Mouse (Mus musculus) G1E (cell line): Measurements from ENCODE around the gene D8Ertd738e. TPM values are rescaled to one million over a fixed set of nuclear protein-coding genes. Genes with fewer than 3 reads are reported as not detected.
A peak's percentile ranks its signal among the peaks of the same experiment; 100 is the strongest.

Experiments used
- ATAC-seq: 2 replicates; pipeline ENCODE4 v1.8.0; 2016; ENCODE audit warnings: mild to moderate bottlenecking; ENCODE audit not compliant: insufficient number of reproducible peaks, poor library complexity, low FRiP score, severe bottlenecking; ENCODE audit errors: extremely low read depth
- DNase-seq: peaks from one replicate; pipeline ENCODE4 v3.0.0; 2012; ENCODE audit warnings: low spot score
- H3K27me3 ChIP-seq: 2 replicates; pipeline ENCODE4 v1.6.1; 2012; ENCODE audit warnings: mild to moderate bottlenecking, low read length, inconsistent platforms; ENCODE audit not compliant: insufficient read depth
- H3K36me3 ChIP-seq: replicated peaks from 2 replicates; pipeline ENCODE3; 2012; ENCODE audit warnings: mild to moderate bottlenecking, inconsistent platforms
- H3K4me1 ChIP-seq: 2 replicates; pipeline ENCODE4 v1.6.1; 2012; ENCODE audit warnings: low read depth, low read length, inconsistent platforms, mixed read lengths; ENCODE audit not compliant: insufficient read depth
- H3K4me3 ChIP-seq: 2 replicates; pipeline ENCODE4 v1.5.1; 2012; ENCODE audit warnings: low read depth, mild to moderate bottlenecking, inconsistent platforms, low read length, moderate library complexity, mixed read lengths
- H3K9me3 ChIP-seq: replicated peaks from 2 replicates; pipeline ENCODE4 v1.6.1; 2012; ENCODE audit warnings: inconsistent platforms
- CTCF ChIP-seq: IDR thresholded peaks from 2 replicates; pipeline ENCODE4 v1.5.1; 2012; ENCODE audit warnings: low read depth, low read length, inconsistent platforms, mixed read lengths
- GATA1 ChIP-seq: IDR thresholded peaks from 2 replicates; pipeline ENCODE4 v1.6.1; 2012; ENCODE audit warnings: borderline replicate concordance, low read length, inconsistent platforms, mixed read lengths
- GATA2 ChIP-seq: IDR thresholded peaks from 2 replicates; pipeline ENCODE4 v1.6.1; 2012; ENCODE audit warnings: low read depth, low read length, inconsistent platforms, borderline replicate concordance
- POLR2AphosphoS5 ChIP-seq: IDR thresholded peaks from 2 replicates; pipeline ENCODE4 v1.6.1; 2012; ENCODE audit warnings: low read depth, low read length, inconsistent platforms; ENCODE audit not compliant: insufficient replicate concordance
- TAL1 ChIP-seq: conservative IDR thresholded peaks from 2 replicates; pipeline ENCODE4 v1.6.1; 2012; ENCODE audit warnings: low read depth, low read length, inconsistent platforms, mixed read lengths
- polyA plus RNA-seq: library from polyadenylated mRNA; stranded (reverse); fragments of >175 nt; gene quantifications from 2 replicates; pipeline ENCODE4 v1.2.3, GENCODE M21; 2012
- total RNA-seq, 2 experiments: library from RNA; stranded (forward) in 1 of 2; stranded (reverse) in 1 of 2; fragments of 200-1000 nt in 1 of 2; fragments of >200 nt in 1 of 2; fragmentation: Nextera tagmentation in 1 of 2; gene quantifications; 2 replicates each; pipeline ENCODE4 v1.2.3; 2014 to 2017

Gene D8Ertd738e
- total and polyA plus RNA-seq, 3 experiments = 132 to 291 (median 197) TPM

- H3K4me1 ChIP-seq = peaks cover 64% of the 10 kb centered on the region
- no peaks in the 10 kb centered on the region for H3K9me3 ChIP-seq
- H3K27me3 ChIP-seq = no peaks in the 10 kb centered on the region
- DNase-seq = peak; percentile 62
- peak overlapping the region; percentile 74 for H3K4me3 ChIP-seq
- no peak for TF ChIP-seq POLR2AphosphoS5
- TF ChIP-seq TAL1 = no peak
- no peak for TF ChIP-seq CTCF
- TF ChIP-seq GATA2 = no peak
- TF ChIP-seq GATA1 = no peak
- ATAC-seq = no peak
- H3K36me3 ChIP-seq = peaks cover 8% of the 10 kb centered on the region
Measured at GRCm38 (mm10) chr8:84197141-84197921, 52.2 kb downstream of the D8Ertd738e start.

Other genes starting within 250 kb of the D8Ertd738e start
- 0.78 TPM in 1 of 2 replicates, not detected in the other for gene 1700067K01Rik, start 248.2 kb downstream of the D8Ertd738e start, total RNA-seq (2014; fragmentation: Nextera tagmentation)
- gene 1700067K01Rik, start 248.2 kb downstream of the D8Ertd738e start, total RNA-seq (2017) = 0.35 and 0.82 TPM in 2 replicates
- gene 1700067K01Rik, start 248.2 kb downstream of the D8Ertd738e start, polyA plus RNA-seq = 0.92 and 1.2 TPM in 2 replicates
- not detected in 2 replicates for gene 2210011C24Rik, start 237.5 kb downstream of the D8Ertd738e start, total RNA-seq (2014; fragmentation: Nextera tagmentation)
- gene 2210011C24Rik, start 237.5 kb downstream of the D8Ertd738e start, total RNA-seq (2017) = not detected in 2 replicates
- gene 2210011C24Rik, start 237.5 kb downstream of the D8Ertd738e start, polyA plus RNA-seq = not detected in 2 replicates
- not detected in 2 replicates for gene Palm3, start 228.2 kb downstream of the D8Ertd738e start, total RNA-seq (2014; fragmentation: Nextera tagmentation)
- 0.06 TPM in 1 of 2 replicates, not detected in the other for gene Palm3, start 228.2 kb downstream of the D8Ertd738e start, total RNA-seq (2017)
- 0.12 and 0.15 TPM in 2 replicates for gene Palm3, start 228.2 kb downstream of the D8Ertd738e start, polyA plus RNA-seq
- not detected in 2 replicates for gene Il27ra, start 207.1 kb downstream of the D8Ertd738e start, total RNA-seq (2014; fragmentation: Nextera tagmentation)
- gene Il27ra, start 207.1 kb downstream of the D8Ertd738e start, total RNA-seq (2017) = not detected in 2 replicates
- not detected in 2 replicates for gene Il27ra, start 207.1 kb downstream of the D8Ertd738e start, polyA plus RNA-seq
- gene Rln3, start 204.7 kb downstream of the D8Ertd738e start, total RNA-seq (2014; fragmentation: Nextera tagmentation) = not detected in 2 replicates
- not detected in 2 replicates for gene Rln3, start 204.7 kb downstream of the D8Ertd738e start, total RNA-seq (2017)
- not detected in 2 replicates for gene Rln3, start 204.7 kb downstream of the D8Ertd738e start, polyA plus RNA-seq
- gene Gm10643, start 184.6 kb downstream of the D8Ertd738e start, total RNA-seq (2014; fragmentation: Nextera tagmentation) = 1.1 and 2.0 TPM in 2 replicates
- 1.3 and 1.6 TPM in 2 replicates for gene Gm10643, start 184.6 kb downstream of the D8Ertd738e start, total RNA-seq (2017)
- gene Gm10643, start 184.6 kb downstream of the D8Ertd738e start, polyA plus RNA-seq = 0.05 and 0.09 TPM in 2 replicates
- gene Rfx1, start 182.9 kb downstream of the D8Ertd738e start, total RNA-seq (2014; fragmentation: Nextera tagmentation) = 12.0 and 14.3 TPM in 2 replicates
- 2.4 and 2.9 TPM in 2 replicates for gene Rfx1, start 182.9 kb downstream of the D8Ertd738e start, total RNA-seq (2017)
- gene Rfx1, start 182.9 kb downstream of the D8Ertd738e start, polyA plus RNA-seq = 41.4 and 44.5 TPM in 2 replicates
- 15.7 and 16.3 TPM in 2 replicates for gene Dcaf15, start 145.0 kb downstream of the D8Ertd738e start, total RNA-seq (2014; fragmentation: Nextera tagmentation)
- 16.4 and 20.2 TPM in 2 replicates for gene Dcaf15, start 145.0 kb downstream of the D8Ertd738e start, total RNA-seq (2017)
- gene Dcaf15, start 145.0 kb downstream of the D8Ertd738e start, polyA plus RNA-seq = 51.8 and 68.1 TPM in 2 replicates
- gene Podnl1, start 123.7 kb downstream of the D8Ertd738e start, total RNA-seq (2014; fragmentation: Nextera tagmentation) = not detected in 2 replicates
- gene Podnl1, start 123.7 kb downstream of the D8Ertd738e start, total RNA-seq (2017) = 0.06 TPM in 1 of 2 replicates, not detected in the other
- 0.05 and 0.06 TPM in 2 replicates for gene Podnl1, start 123.7 kb downstream of the D8Ertd738e start, polyA plus RNA-seq
- gene Cc2d1a, start 101.8 kb downstream of the D8Ertd738e start, total RNA-seq (2014; fragmentation: Nextera tagmentation) = 7.9 and 9.6 TPM in 2 replicates
- 4.8 and 5.1 TPM in 2 replicates for gene Cc2d1a, start 101.8 kb downstream of the D8Ertd738e start, total RNA-seq (2017)
- gene Cc2d1a, start 101.8 kb downstream of the D8Ertd738e start, polyA plus RNA-seq = 21.3 and 25.5 TPM in 2 replicates
- gene 4930432K21Rik, start 101.7 kb downstream of the D8Ertd738e start, total RNA-seq (2014; fragmentation: Nextera tagmentation) = 0.34 TPM in 1 of 2 replicates, not detected in the other
- gene 4930432K21Rik, start 101.7 kb downstream of the D8Ertd738e start, total RNA-seq (2017) = 0.55 and 0.58 TPM in 2 replicates
- 0.08 and 0.11 TPM in 2 replicates for gene 4930432K21Rik, start 101.7 kb downstream of the D8Ertd738e start, polyA plus RNA-seq
- gene Nanos3, start 64.5 kb downstream of the D8Ertd738e start, total RNA-seq (2014; fragmentation: Nextera tagmentation) = not detected in 2 replicates
- not detected in 2 replicates for gene Nanos3, start 64.5 kb downstream of the D8Ertd738e start, total RNA-seq (2017)
- gene Nanos3, start 64.5 kb downstream of the D8Ertd738e start, polyA plus RNA-seq = 0.19 TPM in 1 of 2 replicates, not detected in the other
- 8.5 and 9.7 TPM in 2 replicates for gene Zswim4, start 12.7 kb downstream of the D8Ertd738e start, total RNA-seq (2014; fragmentation: Nextera tagmentation)
- 5.7 and 7.3 TPM in 2 replicates for gene Zswim4, start 12.7 kb downstream of the D8Ertd738e start, total RNA-seq (2017)
- 14.6 and 19.0 TPM in 2 replicates for gene Zswim4, start 12.7 kb downstream of the D8Ertd738e start, polyA plus RNA-seq
- 14.1 and 20.1 TPM in 2 replicates for gene Mri1, start 7.6 kb upstream of the D8Ertd738e start, total RNA-seq (2014; fragmentation: Nextera tagmentation)
- 7.0 and 13.2 TPM in 2 replicates for gene Mri1, start 7.6 kb upstream of the D8Ertd738e start, total RNA-seq (2017)
- gene Mri1, start 7.6 kb upstream of the D8Ertd738e start, polyA plus RNA-seq = 58.7 and 87.4 TPM in 2 replicates
- gene Ccdc130, start 20.7 kb upstream of the D8Ertd738e start, total RNA-seq (2014; fragmentation: Nextera tagmentation) = 71.8 and 73.7 TPM in 2 replicates
- 11.3 and 12.9 TPM in 2 replicates for gene Ccdc130, start 20.7 kb upstream of the D8Ertd738e start, total RNA-seq (2017)
- gene Ccdc130, start 20.7 kb upstream of the D8Ertd738e start, polyA plus RNA-seq = 11.1 and 17.1 TPM in 2 replicates
- gene Cacna1a, start 138.7 kb upstream of the D8Ertd738e start, total RNA-seq (2014; fragmentation: Nextera tagmentation) = 0.23 TPM in 1 of 2 replicates, not detected in the other
- 1.0 TPM in 2 replicates for gene Cacna1a, start 138.7 kb upstream of the D8Ertd738e start, total RNA-seq (2017)
- 31.7 and 35.0 TPM in 2 replicates for gene Cacna1a, start 138.7 kb upstream of the D8Ertd738e start, polyA plus RNA-seq